Mouse (Mus musculus) layer of hippocampus, adult 8-10 months (tissue): Measurements from ENCODE around the gene Fpr3. TPM values are rescaled to one million over a fixed set of nuclear protein-coding genes. Genes with fewer than 3 reads are reported as not detected.
"Not testable (repeated sequence)": the region's sequence is repeated elsewhere in the genome, so short reads cannot be mapped to it uniquely, and the experiment has no call there.

ENCODE experiments used
- DNase-seq, 2 experiments: peaks; one replicate each; pipeline ENCODE4 v3.0.0; 2022; ENCODE audit warnings: low spot score in 2 of 2
- total RNA-seq, 4 experiments: library from RNA; stranded (reverse); gene quantifications; 2 replicates each; pipeline ENCODE4 v1.2.4; 2022

The Fpr3 gene
- not detected for total RNA-seq

DNA sequence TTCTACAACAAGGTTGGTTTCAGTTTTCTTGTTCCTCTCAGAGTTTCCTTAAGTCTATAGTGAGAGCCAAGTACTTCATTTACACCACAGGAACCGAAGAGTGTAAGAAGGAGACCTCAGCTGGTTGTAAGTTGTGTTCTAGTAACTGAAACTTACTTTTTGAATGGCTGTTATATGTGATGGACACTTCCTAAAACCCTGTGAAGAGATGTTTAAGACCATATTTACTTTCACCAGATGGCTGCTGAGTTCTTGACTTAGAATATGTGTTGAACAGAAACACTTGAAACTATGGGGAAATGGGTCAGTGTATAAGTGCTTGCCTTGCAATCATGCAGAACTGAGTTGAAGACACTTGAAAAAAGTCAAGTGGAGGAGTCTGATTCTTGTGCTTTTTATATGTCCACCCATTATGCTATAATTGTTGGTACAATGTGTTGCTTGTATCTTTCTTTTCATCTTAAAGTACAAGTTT is at the start of gene Fpr3, which contains the start of gene Fpr2:
Gene Fpr3 (plus strand): TSS at position 79 of the 475 bp plus-strand sequence.
Gene Fpr2 (plus strand): TSS at position 51 of the 475 bp plus-strand sequence.
- DNase-seq, result no peak

DNA sequence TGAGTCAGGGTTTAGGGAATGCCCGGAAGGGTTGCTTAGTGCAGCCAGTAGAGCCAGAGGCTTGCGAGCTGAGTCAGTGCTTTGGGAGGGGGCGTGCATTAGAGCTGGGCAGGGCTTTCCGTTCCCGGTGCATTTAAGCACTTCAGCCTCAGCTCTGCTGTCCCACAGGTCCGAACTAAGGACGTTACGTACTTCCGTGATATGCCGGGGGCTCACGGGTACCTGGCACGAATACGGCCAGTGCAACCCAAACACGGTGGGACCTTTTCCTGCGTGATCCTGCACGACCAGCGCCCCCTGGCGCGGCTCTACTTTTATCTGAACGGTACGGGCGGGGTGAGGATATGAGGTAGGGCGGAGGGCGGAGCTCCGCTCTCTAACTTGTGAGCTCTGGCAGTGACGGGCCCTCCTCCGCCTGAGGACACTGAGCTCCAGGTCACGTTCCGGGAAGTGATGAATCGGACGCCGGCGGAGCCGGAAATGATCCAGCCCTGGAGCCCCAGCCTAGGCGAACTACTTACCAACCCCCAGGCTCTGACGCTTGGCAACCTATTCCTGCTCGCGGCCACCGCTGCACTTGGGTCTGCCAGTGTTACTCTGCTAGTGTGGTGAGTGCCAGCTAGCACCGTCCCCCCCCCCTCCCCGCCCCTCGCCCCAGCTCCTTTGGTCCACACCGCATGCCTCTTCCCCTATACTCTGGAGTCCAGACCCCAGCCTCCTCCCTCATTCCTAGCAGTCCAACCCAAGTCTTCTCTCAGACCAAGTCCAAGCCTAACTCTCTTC is 49.5 kb upstream of the Fpr3 start:
- peak; percentile 96 to 97 for DNase-seq

DNA sequence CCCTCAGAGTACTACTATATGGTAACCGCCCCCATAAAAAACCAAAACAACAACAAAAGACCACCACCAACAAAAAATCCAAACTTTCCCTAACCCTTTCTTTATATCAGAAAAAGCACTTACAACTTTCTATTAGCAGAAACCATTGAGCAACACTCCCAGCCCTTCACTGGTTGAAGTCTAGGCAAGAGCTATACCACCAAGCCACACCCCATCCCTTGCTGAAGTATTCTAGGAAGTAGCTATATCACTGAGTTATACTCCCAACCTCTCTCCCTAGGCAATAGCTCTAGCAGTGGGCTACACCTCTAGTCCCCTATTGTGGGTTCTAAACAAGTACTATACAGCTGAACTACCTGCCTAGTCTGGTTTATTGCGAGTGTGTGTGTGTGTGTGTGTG is 48.4 kb upstream of the Fpr3 start:
- DNase-seq, result no peak

DNA sequence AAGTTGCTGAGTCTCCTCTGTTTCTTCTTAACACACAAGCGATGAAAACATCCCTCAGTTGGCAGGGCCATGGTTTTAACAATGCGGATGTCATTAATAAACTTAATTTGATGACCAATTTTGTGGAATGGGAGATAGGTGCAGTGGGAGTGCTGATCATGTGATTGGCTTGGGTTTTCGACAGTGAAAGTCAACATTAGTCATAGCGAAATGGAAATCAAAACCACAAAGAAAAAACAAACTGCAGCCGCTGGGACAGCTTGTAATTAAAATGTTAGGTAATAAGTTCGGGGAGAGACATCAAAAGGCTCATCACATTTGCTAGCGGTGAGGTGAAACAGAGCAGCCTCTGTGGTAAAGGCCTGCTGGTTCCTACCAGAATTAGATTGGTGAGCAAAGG is 46.9 kb upstream of the Fpr3 start:
- DNase-seq, result no peak

DNA sequence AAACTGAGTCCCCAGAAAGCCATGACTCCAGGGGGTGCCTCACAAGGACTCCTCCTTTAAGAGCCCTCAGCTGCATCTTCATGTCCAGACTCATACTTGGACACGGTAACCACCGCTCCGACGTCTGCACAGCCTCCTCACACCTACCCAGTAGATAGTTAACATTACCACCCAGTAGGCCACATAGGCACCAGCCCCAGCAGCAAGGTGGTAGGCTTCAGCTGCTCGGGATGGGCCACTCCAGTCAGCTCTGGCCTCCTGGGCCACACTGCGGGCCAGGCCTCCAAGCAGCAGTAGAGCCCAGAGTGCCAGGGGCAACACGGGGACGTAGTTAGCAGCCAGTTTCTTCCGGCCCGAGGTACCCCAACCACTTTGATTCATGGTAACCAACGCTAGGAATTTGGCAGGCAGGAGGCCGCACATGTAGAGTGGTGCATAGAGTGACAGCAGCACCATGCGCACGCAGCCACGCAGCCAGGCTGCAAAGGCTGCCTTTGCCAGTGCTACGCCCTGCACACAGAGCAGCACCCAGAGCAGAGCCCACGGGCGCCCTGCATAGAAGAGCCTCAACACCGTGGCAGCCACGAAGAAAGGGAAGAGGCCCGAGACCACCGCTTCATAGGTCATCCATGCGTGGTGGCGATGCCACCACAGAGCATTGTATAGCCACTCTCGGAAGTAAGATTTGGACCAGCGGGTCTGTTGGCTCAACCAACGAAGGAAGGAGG is 44.0 kb upstream of the Fpr3 start:
- no peak for DNase-seq

DNA sequence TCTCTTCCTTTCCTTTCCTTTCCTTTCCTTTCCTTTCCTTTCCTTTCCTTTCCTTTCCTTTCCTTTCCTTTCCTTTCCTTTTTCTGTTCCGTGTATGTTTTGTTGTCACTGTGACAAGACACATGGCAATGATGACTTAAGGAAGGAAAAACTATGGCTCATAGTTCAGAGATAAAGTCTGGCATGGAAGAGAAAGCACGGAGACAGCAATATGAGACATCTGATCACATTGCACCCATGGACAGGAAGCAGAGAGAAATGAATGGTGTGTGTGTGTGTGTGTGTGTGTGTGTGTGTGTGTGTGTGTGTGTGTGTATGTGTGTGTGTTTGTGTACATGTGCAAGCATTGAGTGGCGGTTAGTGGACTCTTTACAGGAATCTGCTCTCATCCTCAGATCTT is 43.0 kb upstream of the Fpr3 start:
- not testable (repeated sequence) for DNase-seq

DNA sequence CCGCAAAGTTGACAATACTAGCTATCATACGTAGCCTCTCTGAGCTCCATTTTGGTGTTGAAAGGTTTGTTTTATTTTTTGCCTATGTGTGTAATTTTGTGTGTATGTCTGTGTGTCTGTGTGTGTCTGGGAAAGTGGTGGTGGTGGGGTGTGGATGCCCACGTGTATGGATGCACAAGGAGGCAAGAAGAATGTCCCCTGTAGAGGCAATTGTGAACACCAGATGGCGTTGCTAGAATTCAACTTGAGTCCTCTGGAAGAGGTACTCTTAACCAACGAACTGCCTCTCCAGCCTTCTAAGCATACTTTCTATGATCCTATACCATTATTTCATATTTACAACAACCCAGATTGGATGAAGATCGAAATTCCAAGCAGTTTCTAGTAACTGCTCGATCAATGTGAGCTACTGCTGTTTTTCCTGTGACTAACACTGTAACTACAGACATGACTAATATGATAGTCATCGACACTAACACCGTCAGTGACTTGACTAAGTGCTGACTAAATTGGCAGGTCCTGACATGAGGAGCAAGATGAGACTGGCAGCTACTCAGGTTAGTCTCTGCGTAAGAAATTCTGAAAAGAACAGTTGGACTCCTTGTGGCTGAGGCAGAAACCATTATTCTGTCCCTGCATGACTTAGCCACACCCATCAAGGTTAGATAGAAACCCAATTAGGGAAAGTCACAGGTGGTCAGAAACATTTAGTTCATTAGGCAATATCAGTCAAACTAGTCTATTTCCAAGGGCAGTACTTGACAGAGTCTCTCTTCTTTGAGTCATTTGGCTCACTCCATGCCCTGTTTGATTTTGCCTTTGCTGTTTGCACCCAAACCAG is 42.2 kb upstream of the Fpr3 start:
- DNase-seq, result peak in 1 of 2 experiments; percentile 30

DNA sequence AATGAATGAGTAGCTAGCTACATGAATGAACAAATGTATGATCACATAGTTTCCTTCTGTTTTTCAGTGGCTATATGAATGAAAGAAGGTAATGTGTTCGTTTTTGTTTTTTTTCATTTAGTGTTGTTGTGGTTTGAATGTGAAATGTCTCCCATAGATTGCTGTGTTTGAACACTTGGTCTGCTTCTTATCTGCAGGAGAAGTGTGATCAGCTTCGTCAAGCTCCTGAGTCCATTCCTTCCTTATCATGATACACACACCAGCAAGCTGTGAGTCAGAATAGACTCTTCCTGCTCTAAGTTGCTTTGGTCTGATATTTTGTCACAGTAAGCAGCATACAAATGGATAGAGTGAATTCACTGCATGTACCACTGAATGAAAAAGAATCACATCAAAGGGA is 38.7 kb upstream of the Fpr3 start:
- DNase-seq, result no peak

DNA sequence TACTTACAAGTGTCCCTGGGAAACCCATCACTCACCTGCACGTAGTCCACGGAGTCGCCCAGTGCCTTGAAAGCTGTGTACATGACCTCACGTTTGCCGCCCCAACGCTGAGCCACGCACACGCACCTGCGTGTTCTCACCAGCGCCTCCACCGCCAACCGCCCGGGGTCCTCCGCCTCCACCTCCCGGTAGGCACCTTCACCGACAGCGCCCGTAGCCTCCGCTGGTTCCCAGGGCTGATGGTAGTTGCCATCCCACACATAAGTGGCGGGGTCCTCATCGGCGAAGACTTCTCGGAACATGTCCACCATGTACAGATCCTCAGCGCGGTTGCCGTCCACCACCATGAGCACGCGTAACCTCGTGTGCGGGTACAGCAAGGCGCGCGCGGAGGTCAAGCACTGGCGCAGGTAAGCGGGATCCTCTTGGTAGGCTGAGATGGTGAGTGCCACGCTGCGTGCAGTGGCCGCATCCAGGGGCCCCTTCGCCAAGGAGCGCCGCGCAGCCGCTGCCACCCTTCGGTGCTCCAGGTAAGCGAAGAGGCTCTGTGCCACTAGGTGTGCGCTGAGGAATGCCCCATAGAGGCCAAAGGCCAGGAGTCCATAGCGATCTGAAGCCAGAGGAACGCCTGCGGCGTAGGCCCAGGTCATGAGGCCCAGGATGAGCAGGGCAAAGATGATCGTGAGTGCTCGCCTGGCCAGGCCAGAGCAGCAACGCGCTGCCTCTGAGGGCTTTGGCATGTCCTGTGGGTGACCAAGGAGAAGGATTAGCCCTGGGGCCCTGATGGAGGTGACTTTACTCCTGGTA is 37.5 kb upstream of the Fpr3 start:
- DNase-seq, result peak in 1 of 2 experiments; percentile 23

DNA sequence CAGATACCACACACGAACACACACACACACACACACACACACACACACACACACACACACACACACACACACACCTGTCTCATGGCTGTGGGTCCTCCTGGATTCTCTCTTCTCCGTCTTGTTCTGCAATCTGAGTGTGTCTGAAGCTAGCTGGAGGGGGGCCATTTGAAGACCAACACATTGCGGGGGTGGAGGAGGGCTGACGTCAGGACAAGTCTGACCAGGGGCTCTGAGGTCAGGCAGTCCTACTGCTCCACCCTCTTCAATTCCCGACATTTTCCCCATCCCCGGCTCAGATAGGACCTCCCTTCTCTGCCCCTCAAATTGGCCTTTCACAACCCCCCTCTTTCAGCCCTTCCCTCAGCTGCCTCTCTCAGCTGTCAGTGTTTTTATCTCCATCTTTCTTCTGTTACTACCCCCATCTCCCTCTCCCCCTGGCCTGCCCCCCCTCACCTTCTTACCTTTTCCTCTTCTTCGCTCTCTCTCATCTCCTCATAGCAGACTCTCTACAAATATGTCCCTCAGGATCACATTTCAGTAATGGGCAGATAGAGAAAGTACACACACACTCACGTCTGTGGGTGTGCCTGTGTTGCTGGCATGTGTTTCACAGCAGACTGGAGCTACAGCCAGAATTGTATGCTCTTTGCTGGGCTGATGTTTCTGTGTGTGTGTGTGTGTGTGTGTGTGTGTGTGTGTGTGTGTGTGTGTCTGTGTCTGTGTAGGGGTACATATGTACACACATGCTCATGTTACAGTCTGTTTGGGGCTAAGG is 32.4 kb upstream of the Fpr3 start, which contains the start of gene Has1:
Gene Has1 (minus strand): TSS at position 142 of the 775 bp plus-strand sequence.
- DNase-seq, result no peak

DNA sequence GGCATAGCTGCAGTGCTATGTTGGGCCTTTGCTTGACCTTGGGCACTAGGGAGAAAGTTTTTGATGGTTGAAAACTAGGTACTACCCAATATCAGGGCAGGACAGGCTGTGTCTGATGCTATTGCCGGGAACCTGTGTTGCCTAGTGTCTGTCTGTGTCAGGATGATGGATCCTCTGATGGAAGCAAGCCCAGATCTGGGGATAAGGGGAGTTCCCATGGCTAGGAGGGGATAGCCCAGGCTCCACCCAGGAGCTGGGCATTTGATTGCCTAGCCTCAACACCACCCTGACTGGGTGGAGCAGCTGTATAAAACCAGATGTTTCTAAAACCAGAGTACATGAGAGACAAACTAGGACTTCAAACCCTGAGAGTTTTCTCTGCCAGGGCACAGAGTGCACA is 31.0 kb upstream of the Fpr3 start:
- DNase-seq, result no peak

DNA sequence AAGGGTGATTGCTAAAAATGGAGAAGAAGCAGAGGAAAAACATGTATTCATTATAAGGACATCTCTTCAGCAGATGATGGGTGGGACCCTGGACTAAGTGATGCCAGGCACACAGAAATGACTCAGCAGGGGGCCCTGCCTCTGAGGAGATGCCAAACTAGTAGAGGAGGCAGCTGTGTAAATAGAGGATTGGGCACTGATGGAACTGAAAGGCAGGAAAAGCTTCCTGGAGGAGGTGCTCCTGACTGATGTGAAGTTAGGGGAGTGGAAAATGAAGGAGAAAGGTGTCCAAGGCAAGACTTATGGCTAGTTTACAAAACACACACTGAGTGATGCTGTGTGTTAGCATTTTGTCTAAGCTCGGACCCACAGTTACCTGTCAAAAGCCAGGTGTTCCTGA is 30.2 kb upstream of the Fpr3 start:
- no peak for DNase-seq

DNA sequence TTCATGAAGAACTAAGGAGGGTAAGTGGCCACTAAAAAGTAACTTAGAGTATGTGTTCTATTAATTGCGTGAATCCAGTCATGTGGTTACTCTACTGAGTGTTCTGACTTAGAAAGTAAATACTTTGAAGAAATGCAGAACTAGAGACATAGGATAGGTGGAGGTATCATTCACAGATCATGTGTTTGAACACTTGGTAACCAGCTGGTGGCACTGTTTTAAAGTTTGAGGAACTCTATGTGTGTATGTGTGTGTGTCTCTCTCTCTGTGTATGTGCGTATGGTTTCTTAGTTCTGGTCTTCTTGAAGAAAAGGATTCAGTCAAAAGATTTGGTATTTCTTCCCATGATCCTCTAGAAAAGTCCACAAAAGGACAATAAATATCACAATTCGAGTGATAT is 27.5 kb upstream of the Fpr3 start:
- no peak for DNase-seq

DNA sequence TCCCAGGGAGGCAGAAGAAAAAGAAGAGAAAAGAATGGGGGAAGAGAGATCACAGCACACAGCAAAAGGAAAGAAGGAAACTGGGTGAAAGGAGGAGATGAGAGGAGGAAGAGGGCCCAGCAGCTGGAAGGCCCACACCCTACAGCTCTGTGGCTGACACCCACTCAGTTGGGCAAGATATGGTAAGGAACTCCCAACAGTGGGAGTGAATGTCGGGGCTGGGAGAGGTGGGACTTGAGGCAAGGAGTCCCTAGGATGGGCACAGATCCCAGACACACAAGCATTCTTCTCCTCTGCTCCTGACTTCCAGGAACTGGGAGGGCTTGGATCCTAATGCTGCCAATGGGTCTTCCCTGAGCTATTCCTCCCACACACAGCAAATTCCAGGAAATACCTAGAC is 25.3 kb upstream of the Fpr3 start:
- no peak for DNase-seq

DNA sequence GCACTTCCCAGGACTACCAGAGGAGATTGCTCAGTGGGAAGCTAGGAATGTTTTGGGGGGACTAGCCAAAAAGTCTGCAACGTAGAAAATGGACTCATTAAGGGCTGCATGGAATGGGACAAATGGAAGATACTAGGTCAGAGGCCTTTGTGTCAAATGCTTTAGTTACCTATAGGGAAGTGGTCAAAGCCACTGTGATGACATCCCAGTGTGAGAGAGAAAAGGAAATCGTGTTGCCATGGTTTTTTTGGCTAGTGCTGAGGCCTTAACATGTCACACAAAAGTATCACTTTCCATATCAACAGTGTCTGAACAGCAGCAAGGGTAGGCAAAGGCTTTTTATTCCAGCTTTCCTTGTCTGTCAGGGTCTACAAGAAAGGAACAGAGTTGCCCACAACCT is 22.5 kb upstream of the Fpr3 start:
- DNase-seq, result no peak

DNA sequence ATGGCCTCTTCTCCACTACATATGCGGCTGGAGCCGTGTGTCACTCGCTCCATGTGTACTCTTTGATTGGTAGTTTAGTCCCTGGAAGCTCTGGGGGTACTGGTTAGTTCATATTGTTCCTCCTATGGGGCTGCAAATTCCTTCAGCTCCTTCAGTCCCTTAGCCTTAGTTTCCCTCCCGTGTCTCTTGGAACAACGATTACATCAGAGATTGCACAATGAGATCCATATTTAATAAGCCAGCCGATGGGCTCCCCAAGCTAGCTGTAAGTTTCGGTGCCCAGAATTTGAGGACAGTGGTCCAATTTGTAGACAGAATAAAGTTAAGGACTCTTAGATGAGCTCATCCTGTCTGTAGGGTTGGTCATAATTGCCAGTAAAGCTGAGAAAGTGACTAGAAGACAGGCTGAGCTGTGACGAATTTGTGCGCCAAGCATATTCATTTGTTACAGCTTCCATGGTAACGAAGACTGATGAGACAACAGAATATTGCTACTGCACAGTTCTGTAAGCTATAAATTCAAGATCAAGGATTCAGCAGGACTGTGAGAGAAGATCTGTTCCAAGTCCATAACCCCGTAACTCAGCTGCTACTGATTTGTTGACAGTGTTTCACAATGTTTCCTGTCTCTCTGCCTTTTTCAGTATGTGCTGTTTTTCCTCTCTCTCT is 20.7 kb upstream of the Fpr3 start:
- no peak for DNase-seq

DNA sequence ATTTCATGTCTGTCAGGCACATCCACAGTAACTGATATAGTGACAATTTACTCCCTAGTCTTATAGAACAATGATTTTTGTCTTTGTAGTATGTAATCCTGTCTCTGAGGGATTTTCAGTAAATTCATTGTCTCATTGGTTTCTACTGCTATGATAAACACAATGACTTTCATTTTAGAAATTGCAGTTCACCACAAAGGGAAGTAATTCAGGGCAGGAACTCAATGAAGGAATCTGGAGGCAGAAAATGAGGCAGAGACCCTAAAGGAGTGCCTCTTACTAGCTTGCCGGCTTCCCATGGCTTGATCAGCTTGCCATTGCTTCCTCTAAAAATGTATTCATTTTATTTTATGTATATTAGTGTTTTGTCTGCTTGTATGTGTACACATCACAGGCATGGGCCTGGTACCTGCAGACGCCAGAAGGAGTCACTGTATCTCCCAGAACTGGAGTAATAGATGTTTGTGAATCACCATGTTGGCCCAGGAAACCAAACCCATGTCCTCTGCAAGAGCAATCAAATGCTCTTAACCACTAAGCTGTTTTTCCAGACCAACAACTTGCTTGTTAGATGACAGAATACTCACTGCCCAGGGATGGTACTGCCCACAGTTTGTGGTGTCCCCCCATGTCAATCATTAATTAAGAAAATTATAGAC is 16.6 kb upstream of the Fpr3 start:
- DNase-seq, result no peak

DNA sequence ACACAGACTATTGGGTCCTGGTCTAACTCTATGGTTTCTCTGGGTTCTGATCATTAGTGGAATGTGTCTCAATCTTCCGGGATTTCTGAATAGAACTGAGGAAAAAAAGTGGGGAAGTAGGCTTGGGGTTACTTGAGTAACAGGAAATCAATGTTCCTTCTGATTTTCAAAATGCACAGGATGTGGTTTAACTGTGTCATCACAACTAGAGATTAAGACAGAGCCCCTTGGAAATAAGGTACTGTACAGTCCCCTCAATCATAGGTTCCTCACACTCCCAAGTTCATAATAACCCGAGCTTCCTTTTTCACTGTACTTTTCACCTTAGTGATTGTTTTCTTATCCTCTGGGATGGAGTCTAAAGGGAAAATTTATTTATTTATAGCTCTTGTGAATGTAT is 16.0 kb upstream of the Fpr3 start:
- DNase-seq, result no peak

DNA sequence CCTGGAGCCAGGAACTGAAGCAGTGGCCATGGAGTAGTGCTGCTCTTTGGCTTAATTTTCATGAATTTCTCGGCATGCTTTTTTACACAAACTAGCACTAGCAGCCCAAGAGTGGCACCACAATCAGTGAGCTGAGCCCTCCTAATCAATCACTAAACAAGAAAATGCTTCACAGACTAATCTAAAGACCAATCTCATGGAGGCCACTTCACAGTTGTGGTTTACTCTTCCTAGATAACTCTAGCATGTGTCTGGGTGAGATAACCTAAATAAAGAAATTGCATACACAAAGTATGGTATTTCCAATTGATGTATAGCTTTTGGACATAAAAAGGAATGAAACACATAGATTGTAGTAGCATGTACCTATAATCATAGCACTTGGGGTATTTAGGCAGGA is 8.3 kb upstream of the Fpr3 start:
- DNase-seq, result no peak
